Mouse (Mus musculus): ENCODE measurements at regions not wholly inside any gene's neighbourhood (a gene's known extent, or its start where the extent isn't known, plus 50 kb on each side); places are given as distances from the start of the nearest gene placed in this dataset.

- DNase-seq (ENCODE audit: low spot score) = no peak
These were observed 420.5 kb upstream of the Camk1g start for GRCm38 (mm10) chr1:193790579-193790978.

- no peak for DNase-seq (ENCODE audit: low spot score)
These were observed 418.4 kb upstream of the Camk1g start for GRCm38 (mm10) chr1:193788496-193788895.

- no peak for DNase-seq (ENCODE audit: low spot score)
These were observed 417.3 kb upstream of the Camk1g start for GRCm38 (mm10) chr1:193787417-193787816.

- DNase-seq (ENCODE audit: low spot score) = no peak
These were observed 414.9 kb upstream of the Camk1g start for GRCm38 (mm10) chr1:193784966-193785365.

GRCm38 (mm10) chr1:193784526-193784925, 414.4 kb upstream of the Camk1g start:
- no peak for DNase-seq (ENCODE audit: low spot score)

- DNase-seq (ENCODE audit: low spot score) = no peak
These were observed 408.1 kb upstream of the Camk1g start for GRCm38 (mm10) chr1:193778181-193778580.

- DNase-seq (ENCODE audit: low spot score) = no peak
These were observed 399.4 kb upstream of the Camk1g start for GRCm38 (mm10) chr1:193769546-193769945.

- DNase-seq (ENCODE audit: low spot score) = no peak
These were observed 394.0 kb upstream of the Camk1g start for GRCm38 (mm10) chr1:193764103-193764502.

GRCm38 (mm10) chr1:193751819-193752251, 381.7 kb upstream of the Camk1g start:
- DNase-seq (ENCODE audit: low spot score) = no peak

- DNase-seq (ENCODE audit: low spot score) = no peak
These were observed 380.8 kb upstream of the Camk1g start for GRCm38 (mm10) chr1:193750929-193751328.

- no peak for DNase-seq (ENCODE audit: low spot score)
These were observed 377.4 kb upstream of the Camk1g start for GRCm38 (mm10) chr1:193747426-193747960.

GRCm38 (mm10) chr1:193742688-193743087, 372.6 kb upstream of the Camk1g start:
- DNase-seq (ENCODE audit: low spot score) = no peak

- no peak for DNase-seq (ENCODE audit: low spot score)
These were observed 368.7 kb upstream of the Camk1g start for GRCm38 (mm10) chr1:193738821-193739220.

- no peak for DNase-seq (ENCODE audit: low spot score)
These were observed 365.9 kb upstream of the Camk1g start for GRCm38 (mm10) chr1:193735949-193736518.

- no peak for DNase-seq (ENCODE audit: low spot score)
These were observed 364.1 kb upstream of the Camk1g start for GRCm38 (mm10) chr1:193734014-193734763.

- DNase-seq (ENCODE audit: low spot score) = no peak
These were observed 363.3 kb upstream of the Camk1g start for GRCm38 (mm10) chr1:193733402-193733801.

- no peak for DNase-seq (ENCODE audit: low spot score)
These were observed 362.0 kb upstream of the Camk1g start for GRCm38 (mm10) chr1:193732113-193732512.

- no peak for DNase-seq (ENCODE audit: low spot score)
These were observed 351.8 kb upstream of the Camk1g start for GRCm38 (mm10) chr1:193721850-193722249.

- DNase-seq (ENCODE audit: low spot score) = no peak
These were observed 350.3 kb upstream of the Camk1g start for GRCm38 (mm10) chr1:193720420-193720851.

- no peak for DNase-seq (ENCODE audit: low spot score)
These were observed 345.2 kb upstream of the Camk1g start for GRCm38 (mm10) chr1:193715328-193715727.

GRCm38 (mm10) chr1:193714631-193715030, 344.5 kb upstream of the Camk1g start:
- no peak for DNase-seq (ENCODE audit: low spot score)

GRCm38 (mm10) chr1:193705205-193705604, 335.1 kb upstream of the Camk1g start:
- DNase-seq (ENCODE audit: low spot score) = no peak

- no peak for DNase-seq (ENCODE audit: low spot score)
These were observed 332.8 kb upstream of the Camk1g start for GRCm38 (mm10) chr1:193702707-193703419.
